In the genomic region with DNA sequence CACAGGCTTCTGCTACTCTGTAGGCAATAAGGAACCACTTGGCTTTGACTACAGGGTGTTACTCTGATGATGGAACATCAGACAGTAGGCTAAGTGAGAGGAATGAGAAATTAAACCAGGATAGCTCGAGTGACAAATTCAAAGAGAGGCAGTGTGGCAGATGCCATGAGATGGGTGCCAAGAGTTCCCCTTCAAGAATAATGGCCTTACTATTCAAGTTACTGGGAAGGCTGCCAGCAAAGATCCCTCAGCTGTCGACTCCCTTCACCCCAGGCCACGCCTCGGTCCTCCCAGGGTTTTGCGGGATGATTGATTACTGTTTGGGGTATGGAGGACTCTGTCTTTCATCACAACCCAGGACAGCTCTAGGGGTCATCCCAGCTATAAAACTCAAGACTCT, we compare ENCODE assay signal across 8 mouse cellular contexts. TPM values are rescaled to one million over a fixed set of nuclear protein-coding genes. Genes with fewer than 3 reads are reported as not detected.
DNase-seq lines count a peak whose midpoint lies in the region; ATAC-seq and TF ChIP-seq lines count a peak whose summit lies in the region.

No protein-coding gene starts in this region.

- no peaks in the 10 kb centered on the region for H3K27me3 ChIP-seq in hindbrain, embryonic 14.5 days (ENCODE audit: control insufficient read depth, insufficient read depth, low read length)
- H3K27me3 ChIP-seq in lung, embryonic 16.5 days (ENCODE audit: control insufficient read depth, insufficient read depth, low read depth, low read length) = no peaks in the 10 kb centered on the region

- H3K4me2 ChIP-seq in hindbrain, embryonic 14.5 days (replicated peaks) = no peak overlapping the region
- H3K4me2 ChIP-seq in lung, embryonic 16.5 days (ENCODE audit: low read depth, low read length) = no peak overlapping the region

- ATAC-seq in hindbrain, embryonic 14.5 days (ENCODE audit: low FRiP score) = peak; percentile 83
- peak; percentile 68 for ATAC-seq in lung, embryonic 16.5 days (ENCODE audit: low read depth)
- ATAC-seq in monocyte, adult 5-6 weeks (replicated peaks; ENCODE audit: insufficient number of reproducible peaks, low FRiP score, low TSS enrichment, poor library complexity, severe bottlenecking) = no peak
- no peak for ATAC-seq in activated CD4-positive, CD25-positive, alpha-beta regulatory T cell, adult 4 months

- H3K36me3 ChIP-seq in hindbrain, embryonic 14.5 days (replicated peaks; ENCODE audit: control insufficient read depth, insufficient read depth) = no peaks in the 10 kb centered on the region
- no peaks in the 10 kb centered on the region for H3K36me3 ChIP-seq in lung, embryonic 16.5 days (ENCODE audit: control insufficient read depth, insufficient read depth, low read length)

- 0 out of 2 replicates have a peak, but pooled peaks cover 4% of the 10 kb centered on the region for H3K4me1 ChIP-seq in hindbrain, embryonic 14.5 days (replicated peaks; ENCODE audit: control insufficient read depth, insufficient read depth, low read length)
- H3K4me1 ChIP-seq in lung, embryonic 16.5 days (replicated peaks; ENCODE audit: control insufficient read depth, insufficient read depth, low read length) = peaks cover 5% of the 10 kb centered on the region

- 23% methylated on average over 5 of the region's 5 CpGs for WGBS in hindbrain, embryonic 14.5 days
- WGBS in lung, embryonic 16.5 days = 16% methylated on average over 5 of the region's 5 CpGs

- H3K27ac ChIP-seq in hindbrain, embryonic 14.5 days = peak overlapping the region; percentile 44; the same call in 1 of the 2 replicates
- no peak overlapping the region for H3K27ac ChIP-seq in lung, embryonic 16.5 days (ENCODE audit: low read length)

- no peak overlapping the region for H3K4me3 ChIP-seq in hindbrain, embryonic 14.5 days (replicated peaks; ENCODE audit: low read length)
- no peak overlapping the region for H3K4me3 ChIP-seq in lung, embryonic 16.5 days (ENCODE audit: low read length)

- intact Hi-C loops in left cerebral cortex, postnatal 36 days (cut with DNase I) = no loop called here

- H3K9ac ChIP-seq in hindbrain, embryonic 14.5 days = no peak overlapping the region
- H3K9ac ChIP-seq in lung, embryonic 16.5 days (ENCODE audit: low read length) = no peak overlapping the region

- peak; percentile 32 to 51 for DNase-seq in left cerebral cortex, adult 9 months (ENCODE audit: low spot score in 2 of 2)
- DNase-seq in left cerebral cortex, postnatal 36 days (ENCODE audit: low spot score in 2 of 2) = no peak
- DNase-seq in brain, embryonic 14.5 days (ENCODE audit: low read depth) = peak; percentile 92
- DNase-seq in hindbrain, embryonic 14.5 days (ENCODE audit: low spot score) = peak; percentile 75
- peak; percentile 66 for DNase-seq in testis, postnatal 10 days (ENCODE audit: low spot score)

- TF ChIP-seq CTCF in brain, embryonic 14.5 days (IDR thresholded peaks at IDR 0.05; ENCODE audit: borderline replicate concordance, extremely low read depth, insufficient read depth, insufficient read length) = no peak

- H3K9me3 ChIP-seq in hindbrain, embryonic 14.5 days (ENCODE audit: control insufficient read depth, low read length) = no peaks in the 10 kb centered on the region
- no peaks in the 10 kb centered on the region for H3K9me3 ChIP-seq in lung, embryonic 16.5 days (ENCODE audit: control insufficient read depth, low read length)

- no peak for TF ChIP-seq POLR2A in brain, embryonic 14.5 days (IDR thresholded peaks at IDR 0.05; ENCODE audit: borderline replicate concordance, extremely low read depth, insufficient read depth, insufficient read length, poor library complexity, severe bottlenecking)

RNA-seq across cellular contexts. Expression of gene Lifr, which starts 28.4 kb away (rescaled TPM):
- 10 to 100 TPM; 47.1 to 49.9 TPM for total RNA-seq in left cerebral cortex, postnatal 36 days (2021)
- polyA plus RNA-seq in brain, embryonic 14.5 days (2012; rRNA removed) = 3.1 and 11.8 TPM in 2 replicates
- polyA plus RNA-seq in hindbrain, embryonic 14.5 days (2014; fragmentation: Nextera tagmentation; extraction: Ambion mirVana) = 35.2 and 38.7 TPM in 2 replicates
- polyA plus RNA-seq in lung, embryonic 16.5 days (2015; fragmentation: Nextera tagmentation; extraction: Ambion mirVana) = 22.7 and 26.4 TPM in 2 replicates
- 4.9 to 11.3 TPM (median 10.7 TPM) in 3 replicates for total RNA-seq in monocyte, adult 5-6 weeks (2017)
- polyA plus RNA-seq in activated CD4-positive, CD25-positive, alpha-beta regulatory T cell, adult 4 months (2017; shearing (Covaris generic)) = under 1 TPM in 1 of 2 experiments, not detected in 1; 0.09 TPM

Comparison
In these comparisons a context has a peak if more than half of its experiments do, and no peak if none do; other contexts are left out.
1. DNase-seq: peak in left cerebral cortex, adult 9 months (2 of 2), brain, embryonic 14.5 days (single experiment), hindbrain, embryonic 14.5 days (single experiment) and testis, postnatal 10 days (single experiment); none in left cerebral cortex, postnatal 36 days (0 of 2).
2. ATAC-seq: peak in hindbrain, embryonic 14.5 days (single experiment) and lung, embryonic 16.5 days (single experiment); none in monocyte, adult 5-6 weeks (single experiment) and activated CD4-positive, CD25-positive, alpha-beta regulatory T cell, adult 4 months (single experiment).